In genomic region chr2:30654582-30654981, GRCm38 (mm10) we compare ENCODE assay signal across 11 mouse cellular contexts. TPM values are rescaled to one million over a fixed set of nuclear protein-coding genes. Genes with fewer than 3 reads are reported as not detected.
DNase-seq lines count a peak whose midpoint lies in the region; ATAC-seq and TF ChIP-seq lines count a peak whose summit lies in the region.
"Had no signal": no experiment of that assay in that cellular context is flagged by ENCODE, and none has a peak within 500 bp of the region (broad histone marks: within the 10 kb centered on the region; RNA-seq: fewer than 3 reads in every experiment).

No protein-coding gene starts in this region.

- no peaks in the 10 kb centered on the region for H3K36me3 ChIP-seq in hindbrain, embryonic 16.5 days (ENCODE audit: control insufficient read depth, insufficient read depth, low read length)
- no peaks in the 10 kb centered on the region for H3K36me3 ChIP-seq in limb, embryonic 15.5 days
- H3K36me3 ChIP-seq in intestine, embryonic 15.5 days = no peaks in the 10 kb centered on the region
- no peaks in the 10 kb centered on the region for H3K36me3 ChIP-seq in heart, embryonic 11.5 days (ENCODE audit: control insufficient read depth, insufficient read depth, low read length)

- no peak for TF ChIP-seq CTCF in cortical plate, adult 2 months (IDR thresholded peaks at IDR 0.05; ENCODE audit: extremely low read depth, insufficient read depth, low read length)

- peaks cover 26% of the 10 kb centered on the region for H3K4me1 ChIP-seq in cortical plate, adult 2 months (ENCODE audit: control insufficient read depth, insufficient read depth, low read length)
- peaks cover 67% of the 10 kb centered on the region for H3K4me1 ChIP-seq in hindbrain, embryonic 16.5 days (ENCODE audit: control insufficient read depth, insufficient read depth, low read depth, low read length)
- peaks cover 76% of the 10 kb centered on the region for H3K4me1 ChIP-seq in limb, embryonic 15.5 days
- peaks cover 54% of the 10 kb centered on the region for H3K4me1 ChIP-seq in intestine, embryonic 15.5 days (replicated peaks)
- H3K4me1 ChIP-seq in heart, embryonic 11.5 days (ENCODE audit: control insufficient read depth, insufficient read depth, low read length) = peaks cover 55% of the 10 kb centered on the region

- H3K27ac ChIP-seq in cortical plate, adult 2 months (ENCODE audit: insufficient read depth, low read length) = peak overlapping the region; percentile 73
- peak overlapping the region; percentile 71 for H3K27ac ChIP-seq in hindbrain, embryonic 16.5 days (ENCODE audit: low read depth, low read length)
- peak overlapping the region; percentile 54 for H3K27ac ChIP-seq in limb, embryonic 15.5 days
- H3K27ac ChIP-seq in intestine, embryonic 15.5 days = no peak overlapping the region
- H3K27ac ChIP-seq in heart, embryonic 11.5 days (ENCODE audit: low read depth, low read length) = no peak overlapping the region

- no peak for ATAC-seq in hindbrain, embryonic 16.5 days
- ATAC-seq in limb, embryonic 15.5 days (ENCODE audit: insufficient number of reproducible peaks, low FRiP score, low TSS enrichment, low read depth) = no peak
- ATAC-seq in intestine, embryonic 15.5 days = no peak
- no peak for ATAC-seq in heart, embryonic 11.5 days (replicated peaks; ENCODE audit: insufficient number of reproducible peaks, low FRiP score, low TSS enrichment)
- ATAC-seq: intestine, postnatal 0 days had no signal

- peak; percentile 42 for DNase-seq in MN1 (ENCODE audit: low spot score)
- DNase-seq in lung, postnatal 14 days = no peak
- DNase-seq: adrenal gland, postnatal 10 days; gastrocnemius, postnatal 25 days; thymus, postnatal 14 days had no signal

- 57% methylated on average over 6 of the region's 6 CpGs for WGBS in hindbrain, embryonic 16.5 days
- 53% methylated on average over 6 of the region's 6 CpGs for WGBS in limb, embryonic 15.5 days
- 72% methylated on average over 6 of the region's 6 CpGs for WGBS in intestine, embryonic 15.5 days
- WGBS in heart, embryonic 11.5 days (ENCODE audit: insufficient replicate concordance) = 81% methylated on average over 4 of the region's 6 CpGs

- 0 out of 2 replicates have a peak overlapping the region, but pooled peaks have one; percentile 7 for H3K9ac ChIP-seq in hindbrain, embryonic 16.5 days (ENCODE audit: low read depth, low read length)
- no peak overlapping the region for H3K9ac ChIP-seq in limb, embryonic 15.5 days
- H3K9ac ChIP-seq in intestine, embryonic 15.5 days = no peak overlapping the region
- H3K9ac ChIP-seq in heart, embryonic 11.5 days (ENCODE audit: low read depth, low read length) = no peak overlapping the region

- H3K27me3 ChIP-seq in hindbrain, embryonic 16.5 days (replicated peaks; ENCODE audit: control insufficient read depth, insufficient read depth, low read length) = no peaks in the 10 kb centered on the region
- H3K27me3 ChIP-seq in limb, embryonic 15.5 days = no peaks in the 10 kb centered on the region
- no peaks in the 10 kb centered on the region for H3K27me3 ChIP-seq in intestine, embryonic 15.5 days (replicated peaks)
- H3K27me3 ChIP-seq in heart, embryonic 11.5 days (ENCODE audit: control insufficient read depth, insufficient read depth, low read length) = no peaks in the 10 kb centered on the region

- TF ChIP-seq POLR2A in cortical plate, adult 2 months (IDR thresholded peaks at IDR 0.05; ENCODE audit: extremely low read depth, insufficient read depth, low read length) = no peak

- H3K9me3 ChIP-seq in hindbrain, embryonic 16.5 days (ENCODE audit: control insufficient read depth, low read length) = no peaks in the 10 kb centered on the region
- H3K9me3 ChIP-seq in limb, embryonic 15.5 days = no peaks in the 10 kb centered on the region
- no peaks in the 10 kb centered on the region for H3K9me3 ChIP-seq in intestine, embryonic 15.5 days
- H3K9me3 ChIP-seq in heart, embryonic 11.5 days (replicated peaks; ENCODE audit: control insufficient read depth, low read length) = no peaks in the 10 kb centered on the region

- H3K4me3 ChIP-seq in cortical plate, adult 2 months (ENCODE audit: insufficient read depth, low read length) = no peak overlapping the region
- no peak overlapping the region for H3K4me3 ChIP-seq in hindbrain, embryonic 16.5 days (ENCODE audit: low read length)
- no peak overlapping the region for H3K4me3 ChIP-seq in limb, embryonic 15.5 days
- no peak overlapping the region for H3K4me3 ChIP-seq in intestine, embryonic 15.5 days (replicated peaks)
- no peak overlapping the region for H3K4me3 ChIP-seq in heart, embryonic 11.5 days (ENCODE audit: low read depth, low read length)

- no peak overlapping the region for H3K4me2 ChIP-seq in hindbrain, embryonic 16.5 days (ENCODE audit: low read length)
- H3K4me2 ChIP-seq in limb, embryonic 15.5 days = no peak overlapping the region
- no peak overlapping the region for H3K4me2 ChIP-seq in intestine, embryonic 15.5 days (replicated peaks)
- H3K4me2 ChIP-seq in heart, embryonic 11.5 days = no peak overlapping the region

RNA-seq across cellular contexts. Expression of gene Cstad, which starts 59.7 kb away (rescaled TPM):
- polyA plus RNA-seq in cortical plate, adult 2 months (2012; rRNA removed) = 5.3 and 6.4 TPM in 2 replicates
- 0.19 and 0.99 TPM in 2 replicates for polyA plus RNA-seq in hindbrain, embryonic 16.5 days (2015; fragmentation: Nextera tagmentation; extraction: Ambion mirVana)
- 2.0 and 2.2 TPM in 2 replicates for polyA plus RNA-seq in limb, embryonic 15.5 days (2015; fragmentation: Nextera tagmentation; extraction: Ambion mirVana)
- 0.63 and 0.72 TPM in 2 replicates for polyA plus RNA-seq in intestine, embryonic 15.5 days (2015; fragmentation: Nextera tagmentation; extraction: Ambion mirVana)
- polyA plus RNA-seq in heart, embryonic 11.5 days (2014; fragmentation: Nextera tagmentation; extraction: Ambion mirVana) = 1.7 and 2.4 TPM in 2 replicates

Comparison
In these comparisons a context has a peak if more than half of its experiments do, and no peak if none do; other contexts are left out.
1. H3K27ac ChIP-seq: peak in cortical plate, adult 2 months (single experiment), hindbrain, embryonic 16.5 days (single experiment) and limb, embryonic 15.5 days (single experiment); none in intestine, embryonic 15.5 days (single experiment) and heart, embryonic 11.5 days (single experiment).